Mouse (Mus musculus) midbrain, postnatal 0 days (tissue): Measurements from ENCODE around the gene Runx1. TPM values are rescaled to one million over a fixed set of nuclear protein-coding genes. Genes with fewer than 3 reads are reported as not detected.

Source experiments
- ATAC-seq: fragments of 200-750 bp; cut with Nextera tagmentation; 2 replicates; pipeline ENCODE4 v1.8.0; 2017; ENCODE audit warnings: moderate number of reproducible peaks, mild to moderate bottlenecking, moderate TSS enrichment, moderate library complexity; ENCODE audit not compliant: low FRiP score
- DNase-seq: peaks from one replicate; pipeline ENCODE4 v3.0.0-alpha.2; 2015; ENCODE audit warnings: low spot score
- H3K27ac ChIP-seq: fragments of 300-500 bp; sonication (generic); 2 replicates; pipeline ENCODE4 v1.5.1; 2014; ENCODE audit warnings: low read depth, mild to moderate bottlenecking, low read length, mixed read lengths
- H3K27me3 ChIP-seq: fragments of 300-500 bp; sonication (generic); 2 replicates; pipeline ENCODE4 v1.6.1; 2014; ENCODE audit warnings: low read length, control low read depth, mixed read lengths; ENCODE audit not compliant: insufficient read depth
- H3K36me3 ChIP-seq: fragments of 300-500 bp; sonication (generic); 2 replicates; pipeline ENCODE4 v1.6.1; 2014; ENCODE audit warnings: low read length, control low read depth, mixed read lengths; ENCODE audit not compliant: insufficient read depth
- H3K4me1 ChIP-seq: fragments of 300-500 bp; sonication (generic); 2 replicates; pipeline ENCODE4 v1.6.1; 2014; ENCODE audit warnings: mild to moderate bottlenecking, control low read depth, antibody characterized with exemption, low read length, mixed read lengths; ENCODE audit not compliant: insufficient read depth
- H3K4me2 ChIP-seq: fragments of 300-500 bp; sonication (generic); 2 replicates; pipeline ENCODE4 v1.6.1; 2014; ENCODE audit warnings: low read depth, mild to moderate bottlenecking, low read length, mixed read lengths; ENCODE audit not compliant: poor library complexity, severe bottlenecking
- H3K4me3 ChIP-seq: fragments of 300-500 bp; sonication (generic); 2 replicates; pipeline ENCODE4 v1.5.1; 2014; ENCODE audit warnings: low read depth, mild to moderate bottlenecking, low read length, moderate library complexity
- H3K9ac ChIP-seq: fragments of 300-500 bp; sonication (generic); replicated peaks from 2 replicates; pipeline ENCODE4 v1.6.1; 2014; ENCODE audit warnings: mild to moderate bottlenecking, low read length, moderate library complexity, mixed read lengths; ENCODE audit not compliant: poor library complexity, severe bottlenecking
- H3K9me3 ChIP-seq: fragments of 300-500 bp; sonication (generic); 2 replicates; pipeline ENCODE4 v1.6.1; 2016; ENCODE audit warnings: low read length, control low read depth
- CTCF ChIP-seq: IDR thresholded peaks from 2 replicates; pipeline ENCODE4 v1.5.1; 2016; ENCODE audit warnings: antibody characterized with exemption, mild to moderate bottlenecking
- WGBS: fragments of 180-500 bp; shearing (Covaris S2); extraction: QIAGEN DNeasy Blood & Tissue Kit; methylation state at CpG from one replicate; pipeline ENCODE4 v1.1.7; 2014; 5-methylcytosine and 5-hydroxymethylcytosine counted together
- polyA plus RNA-seq: library from polyadenylated mRNA; unstranded; fragments of >200 nt; fragmentation: Nextera tagmentation; extraction: Ambion mirVana; gene quantifications from 2 replicates; pipeline ENCODE4 v1.2.1, GENCODE M21; 2015
- total RNA-seq: library from RNA; depleted of rRNA; stranded (reverse); fragments of >200 nt; gene quantifications from 2 replicates; pipeline ENCODE4 v1.2.3, GENCODE M21; 2014

Gene Runx1
- total and polyA plus RNA-seq, 2 experiments from 2014 or later, result 0.64 to 2.0 TPM

GRCm38 (mm10) chr16:92739071-92739793, 86.7 kb downstream of the Runx1 start:
- ATAC-seq (no peak), DNase-seq (no peak)
- 86% methylated on average over 7 of the region's 7 CpGs for WGBS
- no peak overlapping the region for H3K9ac ChIP-seq
- no peak overlapping the region for H3K4me3 ChIP-seq
- no peaks in the 10 kb centered on the region for H3K27me3 ChIP-seq
- H3K27ac ChIP-seq, result no peak overlapping the region
- no peaks in the 10 kb centered on the region for H3K9me3 ChIP-seq
- no peak for TF ChIP-seq CTCF
- no peaks in the 10 kb centered on the region for H3K4me1 ChIP-seq
- no peaks in the 10 kb centered on the region for H3K36me3 ChIP-seq
- no peak overlapping the region for H3K4me2 ChIP-seq

GRCm38 (mm10) chr16:92738476-92739010, 87.4 kb downstream of the Runx1 start:
- no peak for ATAC-seq
- WGBS, result 73% methylated on average over 11 of the region's 11 CpGs

GRCm38 (mm10) chr16:92726870-92727269, 99.1 kb downstream of the Runx1 start:
- Histone ChIP-seq H3K4me1 (no peaks in the 10 kb centered on the region), H3K27ac (no peak overlapping the region), H3K9ac (no peak overlapping the region), H3K4me3 (no peak overlapping the region), H3K9me3 (no peaks in the 10 kb centered on the region), H3K27me3 (no peaks in the 10 kb centered on the region; the same call in none of the 2 replicates), H3K4me2 (no peak overlapping the region), H3K36me3 (no peaks in the 10 kb centered on the region)
- 91% methylated on average over 9 of the region's 9 CpGs for WGBS
- no peak for DNase-seq
- ATAC-seq, result no peak
- no peak for TF ChIP-seq CTCF

More at GRCm38 (mm10) chr16:92738476-92739010, 87.4 kb downstream of the Runx1 start:
- no peak overlapping the region for H3K4me2 ChIP-seq
- no peaks in the 10 kb centered on the region for H3K9me3 ChIP-seq
- no peaks in the 10 kb centered on the region for H3K4me1 ChIP-seq
- H3K27ac ChIP-seq, result no peak overlapping the region
- TF ChIP-seq CTCF, result no peak
- H3K36me3 ChIP-seq, result no peaks in the 10 kb centered on the region
- H3K4me3 ChIP-seq, result no peak overlapping the region
- DNase-seq, result no peak
- H3K27me3 ChIP-seq, result no peaks in the 10 kb centered on the region
- H3K9ac ChIP-seq, result no peak overlapping the region

GRCm38 (mm10) chr16:92724526-92724925, 101.4 kb downstream of the Runx1 start:
- Histone ChIP-seq H3K9ac (no peak overlapping the region), H3K27ac (no peak overlapping the region), H3K36me3 (no peaks in the 10 kb centered on the region), H3K4me3 (no peak overlapping the region), H3K27me3 (no peaks in the 10 kb centered on the region; the same call in none of the 2 replicates), H3K4me2 (no peak overlapping the region), H3K9me3 (no peaks in the 10 kb centered on the region), H3K4me1 (no peaks in the 10 kb centered on the region)
- TF ChIP-seq CTCF, result no peak
- WGBS, result 91% methylated on average over 3 of the region's 3 CpGs
- ATAC-seq (no peak), DNase-seq (no peak)

DNA sequence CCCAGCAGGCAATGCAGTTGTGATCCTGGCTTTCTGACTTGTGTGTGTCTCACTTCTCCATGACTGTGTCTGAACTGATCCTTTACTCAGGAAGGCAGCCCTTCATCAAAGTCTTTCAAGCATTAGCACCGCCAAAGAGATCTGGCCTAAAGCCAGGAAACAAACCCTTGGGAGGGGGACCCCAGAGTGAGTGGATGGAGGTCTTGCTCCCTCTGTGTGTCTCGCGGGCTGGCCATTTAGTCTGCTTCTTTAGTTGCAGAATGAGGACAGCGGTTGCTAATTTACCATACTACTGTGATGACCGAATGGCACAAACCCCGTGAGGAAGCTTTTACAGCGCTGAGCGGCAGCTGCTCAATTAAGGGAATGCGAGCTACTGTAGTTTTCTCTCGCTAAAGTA, 105.3 kb downstream of the Runx1 start:
- H3K27ac ChIP-seq, result no peak overlapping the region
- DNase-seq, result peak; percentile 30
- no peaks in the 10 kb centered on the region for H3K9me3 ChIP-seq
- WGBS, result 34% methylated on average over 10 of the region's 10 CpGs
- no peak overlapping the region for H3K9ac ChIP-seq
- H3K27me3 ChIP-seq, result no peaks in the 10 kb centered on the region; the same call in none of the 2 replicates
- no peaks in the 10 kb centered on the region for H3K36me3 ChIP-seq
- TF ChIP-seq CTCF, result no peak
- ATAC-seq, result no peak
- no peaks in the 10 kb centered on the region for H3K4me1 ChIP-seq
- H3K4me2 ChIP-seq, result no peak overlapping the region
- no peak overlapping the region for H3K4me3 ChIP-seq

- 87% methylated on average over 6 of the region's 6 CpGs for WGBS
- Histone ChIP-seq H3K9ac (no peak overlapping the region), H3K4me3 (no peak overlapping the region), H3K27ac (no peak overlapping the region), H3K4me2 (no peak overlapping the region), H3K27me3 (no peaks in the 10 kb centered on the region; the same call in 1 of the 2 replicates), H3K9me3 (no peaks in the 10 kb centered on the region), H3K4me1 (no peaks in the 10 kb centered on the region), H3K36me3 (no peaks in the 10 kb centered on the region)
- no peak for TF ChIP-seq CTCF
- DNase-seq, result no peak
- no peak for ATAC-seq
Observed at GRCm38 (mm10) chr16:92719725-92720124, 106.2 kb downstream of the Runx1 start.
